In the genomic region with DNA sequence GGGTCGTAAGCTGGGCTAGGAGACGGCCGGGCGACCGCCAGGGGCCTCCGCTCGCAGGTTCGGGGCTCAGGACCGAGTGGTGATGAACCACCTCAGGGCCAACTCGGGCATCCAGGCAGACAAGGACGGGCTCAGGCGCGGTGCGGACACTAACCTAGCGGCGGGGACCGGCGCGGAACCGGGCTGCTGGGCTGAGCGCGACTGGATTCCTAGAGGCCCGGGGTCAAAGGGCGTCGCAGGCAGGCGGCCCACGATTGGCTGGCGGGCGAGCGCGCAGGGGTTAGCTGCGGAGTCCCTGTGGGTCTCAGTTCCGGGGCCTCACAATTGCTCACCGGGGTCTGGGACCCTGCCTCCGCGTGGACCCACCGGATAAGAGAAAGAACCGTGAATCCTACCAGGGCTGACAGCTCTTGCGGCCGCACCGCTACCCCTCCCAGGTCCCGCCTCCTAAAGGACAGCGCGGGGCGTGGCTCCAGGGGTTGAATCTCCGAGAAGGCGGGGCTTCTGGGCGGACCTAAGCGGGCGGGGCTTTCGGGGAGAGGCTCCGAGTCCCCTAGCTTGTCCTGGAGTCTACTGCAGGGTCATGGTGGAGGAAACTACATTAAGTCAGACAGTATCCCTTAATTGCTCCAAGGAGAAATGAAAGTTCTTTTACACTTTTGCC, we compare ENCODE assay signal across 8 mouse cellular contexts. TPM values are rescaled to one million over a fixed set of nuclear protein-coding genes. Genes with fewer than 3 reads are reported as not detected.
DNase-seq lines count a peak whose midpoint lies in the region; ATAC-seq and TF ChIP-seq lines count a peak whose summit lies in the region.

TSS of gene Manea (minus strand) at position 449 of the 664 bp plus-strand sequence.

- under 1% methylated on average over 52 of the region's 52 CpGs for WGBS in bone marrow, adult 2 months
- WGBS in embryonic facial prominence, embryonic 15.5 days = 0% methylated on average over 52 of the region's 52 CpGs
- WGBS in limb, embryonic 14.5 days = under 1% methylated on average over 49 of the region's 52 CpGs
- WGBS in midbrain, postnatal 0 days = 0% methylated on average over 47 of the region's 52 CpGs

- H3K27me3 ChIP-seq in embryonic facial prominence, embryonic 15.5 days = no peaks in the 10 kb centered on the region
- H3K27me3 ChIP-seq in limb, embryonic 14.5 days (ENCODE audit: control insufficient read depth, insufficient read depth, low read length) = no peaks in the 10 kb centered on the region
- H3K27me3 ChIP-seq in midbrain, postnatal 0 days (ENCODE audit: insufficient read depth, low read length) = no peaks in the 10 kb centered on the region

- peak; percentile 1; the same call in 1 of the 2 replicates for TF ChIP-seq CTCF in bone marrow, adult 2 months (IDR thresholded peaks at IDR 0.05; ENCODE audit: control insufficient read depth, insufficient read depth, low read length)
- TF ChIP-seq CTCF in midbrain, postnatal 0 days (IDR thresholded peaks at IDR 0.05) = peak; percentile 29

- ATAC-seq in embryonic facial prominence, embryonic 15.5 days (ENCODE audit: insufficient number of reproducible peaks, low FRiP score, low TSS enrichment, low read depth) = peak; percentile 98
- ATAC-seq in limb, embryonic 14.5 days (ENCODE audit: low FRiP score, low read depth) = peak; percentile 97
- ATAC-seq in midbrain, postnatal 0 days (ENCODE audit: low FRiP score) = peak; percentile 94

- peaks cover 4% of the 10 kb centered on the region for H3K4me1 ChIP-seq in bone marrow, adult 2 months (ENCODE audit: control insufficient read depth, insufficient read depth, low read length)
- H3K4me1 ChIP-seq in embryonic facial prominence, embryonic 15.5 days = no peaks in the 10 kb centered on the region
- peaks cover 5% of the 10 kb centered on the region; the same call in 1 of the 2 replicates for H3K4me1 ChIP-seq in limb, embryonic 14.5 days (ENCODE audit: control insufficient read depth, insufficient read depth, low read length)
- H3K4me1 ChIP-seq in midbrain, postnatal 0 days (ENCODE audit: insufficient read depth, low read length) = no peaks in the 10 kb centered on the region

- peak; percentile 92 for DNase-seq in 416B (ENCODE audit: low read depth)
- DNase-seq in heart, adult 8-10 months (ENCODE audit: low spot score) = peak; percentile 95
- peak; percentile 95 for DNase-seq in kidney, adult 9 months
- DNase-seq in limb, embryonic 14.5 days (ENCODE audit: low spot score) = peak; percentile 94
- peak; percentile 93 for DNase-seq in midbrain, postnatal 0 days (ENCODE audit: low spot score)
- peak; percentile 88 to 90 for DNase-seq in spleen, postnatal 14 days (ENCODE audit: low spot score in 2 of 2)

- peak within 1 kb of the TSS; percentile 57 for H3K9ac ChIP-seq in embryonic facial prominence, embryonic 15.5 days
- peak within 1 kb of the TSS; percentile 89 for H3K9ac ChIP-seq in limb, embryonic 14.5 days (ENCODE audit: low read depth, low read length, severe bottlenecking)
- H3K9ac ChIP-seq in midbrain, postnatal 0 days (replicated peaks; ENCODE audit: low read length, poor library complexity, severe bottlenecking) = peak within 1 kb of the TSS; percentile 75

- TF ChIP-seq POLR2A in bone marrow, adult 2 months (IDR thresholded peaks at IDR 0.05; ENCODE audit: borderline replicate concordance, control insufficient read depth, low read depth, low read length) = no peak; the same call in 1 of the 2 replicates
- TF ChIP-seq POLR2A in limb, embryonic 14.5 days (IDR thresholded peaks at IDR 0.05; ENCODE audit: borderline replicate concordance, extremely low read depth, insufficient read depth, insufficient read length) = peak; percentile 62; the same call in 1 of the 2 replicates

- H3K4me2 ChIP-seq in embryonic facial prominence, embryonic 15.5 days (replicated peaks) = peak within 1 kb of the TSS; percentile 48
- H3K4me2 ChIP-seq in limb, embryonic 14.5 days (replicated peaks; ENCODE audit: low read depth, low read length, severe bottlenecking) = peak within 1 kb of the TSS; percentile 60
- H3K4me2 ChIP-seq in midbrain, postnatal 0 days (ENCODE audit: low read depth, low read length, poor library complexity, severe bottlenecking) = peak within 1 kb of the TSS; percentile 67

- H3K4me3 ChIP-seq in bone marrow, adult 2 months (replicated peaks; ENCODE audit: control insufficient read depth, low read depth, low read length) = peak within 1 kb of the TSS; percentile 80
- H3K4me3 ChIP-seq in embryonic facial prominence, embryonic 15.5 days (replicated peaks) = peak within 1 kb of the TSS; percentile 74
- H3K4me3 ChIP-seq in limb, embryonic 14.5 days (replicated peaks; ENCODE audit: low read length) = peak within 1 kb of the TSS; percentile 82
- H3K4me3 ChIP-seq in midbrain, postnatal 0 days (ENCODE audit: low read depth, low read length) = peak within 1 kb of the TSS; percentile 76

- no peaks in the 10 kb centered on the region for H3K36me3 ChIP-seq in embryonic facial prominence, embryonic 15.5 days
- no peaks in the 10 kb centered on the region for H3K36me3 ChIP-seq in limb, embryonic 14.5 days (ENCODE audit: control insufficient read depth, insufficient read depth, low read length)
- no peaks in the 10 kb centered on the region for H3K36me3 ChIP-seq in midbrain, postnatal 0 days (ENCODE audit: insufficient read depth, low read length)

- no peaks in the 10 kb centered on the region for H3K9me3 ChIP-seq in embryonic facial prominence, embryonic 15.5 days (replicated peaks)
- no peaks in the 10 kb centered on the region for H3K9me3 ChIP-seq in limb, embryonic 14.5 days (ENCODE audit: control insufficient read depth, low read length)
- no peaks in the 10 kb centered on the region for H3K9me3 ChIP-seq in midbrain, postnatal 0 days (ENCODE audit: low read length)

- peak within 1 kb of the TSS; percentile 81 for H3K27ac ChIP-seq in bone marrow, adult 2 months (ENCODE audit: control insufficient read depth, insufficient read depth, low read depth, low read length, poor library complexity)
- peak within 1 kb of the TSS; percentile 84 for H3K27ac ChIP-seq in embryonic facial prominence, embryonic 15.5 days (replicated peaks)
- H3K27ac ChIP-seq in limb, embryonic 14.5 days (replicated peaks; ENCODE audit: low read depth, low read length) = peak within 1 kb of the TSS; percentile 77
- peak within 1 kb of the TSS; percentile 78 for H3K27ac ChIP-seq in midbrain, postnatal 0 days (ENCODE audit: low read depth, low read length)

RNA-seq across cellular contexts. Expression of gene Manea, which starts in this region (rescaled TPM):
- 3.5 and 4.8 TPM in 2 replicates for polyA plus RNA-seq in bone marrow, adult 2 months (2011; ENCODE audit: insufficient read depth, insufficient read length, low replicate concordance, missing spikeins)
- polyA plus RNA-seq in embryonic facial prominence, embryonic 15.5 days (2015; fragmentation: Nextera tagmentation; extraction: Ambion mirVana) = 11.3 and 11.7 TPM in 2 replicates
- 10 to 100 TPM; 11.2 to 16.0 (median 15.1) TPM for total RNA-seq in heart, adult 8-10 months (2022)
- polyA plus RNA-seq in limb, embryonic 14.5 days (2012; rRNA removed) = 8.5 and 9.2 TPM in 2 replicates
- polyA plus RNA-seq in limb, embryonic 14.5 days (2014; fragmentation: Nextera tagmentation; extraction: Ambion mirVana) = 11.8 and 14.8 TPM in 2 replicates
- 26.1 and 26.9 TPM in 2 replicates for total RNA-seq in midbrain, postnatal 0 days (2014; rRNA removed)
- 10.6 and 10.7 TPM in 2 replicates for polyA plus RNA-seq in midbrain, postnatal 0 days (2015; fragmentation: Nextera tagmentation; extraction: Ambion mirVana)

Comparison
In these comparisons a context has a peak if more than half of its experiments do, and no peak if none do; other contexts are left out.
1. Peak in every context shown above with its lines: DNase-seq, ATAC-seq, H3K4me3 ChIP-seq and H3K27ac ChIP-seq.